Mouse (Mus musculus): ENCODE data around the gene Lct. TPM values are rescaled to one million over a fixed set of nuclear protein-coding genes. Genes with fewer than 3 reads are reported as not detected.
A peak's percentile ranks its signal among the peaks of the same experiment; 100 is the strongest.
"Not testable (repeated sequence)": the region's sequence is repeated elsewhere in the genome, so short reads cannot be mapped to it uniquely, and the experiment has no call there.

Gene Lct
- polyA plus RNA-seq, 1 experiment, result 0.21 TPM

DNA sequence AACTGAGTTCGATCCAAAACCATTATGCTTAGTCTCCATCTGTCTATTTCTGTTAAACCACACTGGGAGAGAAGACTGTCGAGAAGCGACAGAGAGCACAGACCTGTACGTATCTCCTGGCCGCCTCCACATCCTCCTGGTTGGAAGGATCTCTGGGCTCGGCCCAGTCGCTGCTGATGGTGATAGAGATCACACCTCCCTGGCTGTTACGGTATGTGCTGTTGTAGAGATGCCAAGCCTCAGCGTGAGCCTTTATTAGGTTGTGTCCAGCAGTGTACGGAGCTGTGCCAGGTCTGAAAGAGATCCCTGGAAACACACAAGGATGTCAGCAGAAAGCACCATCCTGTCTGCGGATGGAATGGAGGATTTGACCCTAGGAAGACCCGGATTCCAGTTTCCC, 34.6 kb downstream of the Lct start:
- TF ChIP-seq CTCF (IDR thresholded peaks at IDR 0.05; ENCODE audit: borderline replicate concordance, extremely low read depth, insufficient read depth, insufficient read length) (no peak), POLR2A (IDR thresholded peaks at IDR 0.05; ENCODE audit: borderline replicate concordance, extremely low read depth, insufficient read depth, insufficient read length, poor library complexity, severe bottlenecking) (no peak)

GRCm38 (mm10) chr1:128290295-128290694, 37.8 kb downstream of the Lct start:
- DNase-seq (ENCODE audit: low read depth), result peak; percentile 40

More for the DNA sequence above, 34.6 kb downstream of the Lct start:
- no peak for DNase-seq (ENCODE audit: low read depth)

DNA sequence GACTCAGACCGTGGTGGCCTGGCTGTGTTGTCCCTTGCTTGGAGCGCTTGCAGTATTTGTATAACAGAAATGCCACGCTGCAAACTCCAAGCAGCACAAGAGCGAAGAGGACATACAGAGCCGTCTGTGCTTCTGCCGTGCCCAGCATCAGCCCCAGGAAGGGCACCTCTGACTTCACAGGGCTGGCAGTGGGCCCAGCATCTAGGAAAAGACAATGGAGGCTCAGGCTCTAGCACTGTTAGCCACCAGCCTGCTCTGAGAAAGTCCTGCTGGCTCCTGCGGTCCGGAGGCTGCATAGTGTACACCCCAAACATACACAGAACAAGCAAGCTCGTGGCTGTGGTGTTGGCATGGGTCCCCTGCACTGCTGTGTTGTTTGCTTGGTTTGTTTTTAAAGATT, 43.0 kb downstream of the Lct start:
- no peak for TF ChIP-seq CTCF (IDR thresholded peaks at IDR 0.05; ENCODE audit: borderline replicate concordance, extremely low read depth, insufficient read depth, insufficient read length)
- peak; percentile 56 for DNase-seq (ENCODE audit: low read depth)

More at GRCm38 (mm10) chr1:128290295-128290694, 37.8 kb downstream of the Lct start:
- TF ChIP-seq CTCF (IDR thresholded peaks at IDR 0.05; ENCODE audit: borderline replicate concordance, extremely low read depth, insufficient read depth, insufficient read length), result no peak
- TF ChIP-seq POLR2A (IDR thresholded peaks at IDR 0.05; ENCODE audit: borderline replicate concordance, extremely low read depth, insufficient read depth, insufficient read length, poor library complexity, severe bottlenecking), result no peak

DNA sequence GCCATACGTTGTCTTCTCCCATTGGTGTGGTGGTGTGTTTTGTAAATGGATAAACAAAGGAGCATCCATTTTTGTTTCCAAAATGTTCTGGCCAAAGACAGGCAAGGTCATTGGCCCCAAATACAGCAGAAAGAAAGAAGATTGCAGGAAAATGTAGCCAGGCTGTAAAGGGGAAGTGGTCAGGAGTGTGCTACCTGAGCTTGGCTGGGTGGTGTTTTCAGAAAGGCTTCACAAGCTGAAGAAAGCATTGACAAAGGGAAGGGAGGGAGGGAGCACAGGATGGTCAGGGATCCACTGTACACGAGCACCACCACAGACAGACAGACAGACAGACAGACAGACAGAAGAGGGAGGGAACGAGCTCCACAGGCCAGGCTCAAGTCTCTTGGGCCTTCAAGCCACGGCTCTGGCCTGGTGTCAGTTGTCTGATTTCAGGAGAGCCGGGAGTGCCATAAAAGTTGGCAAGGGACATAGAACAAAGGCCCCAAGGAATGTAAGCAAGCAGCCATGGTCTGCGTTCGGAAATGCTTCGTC, 43.9 kb downstream of the Lct start:
- TF ChIP-seq CTCF (IDR thresholded peaks at IDR 0.05; ENCODE audit: borderline replicate concordance, extremely low read depth, insufficient read depth, insufficient read length) (no peak), POLR2A (IDR thresholded peaks at IDR 0.05; ENCODE audit: borderline replicate concordance, extremely low read depth, insufficient read depth, insufficient read length, poor library complexity, severe bottlenecking) (no peak)
- DNase-seq (ENCODE audit: low read depth), result no peak

DNA sequence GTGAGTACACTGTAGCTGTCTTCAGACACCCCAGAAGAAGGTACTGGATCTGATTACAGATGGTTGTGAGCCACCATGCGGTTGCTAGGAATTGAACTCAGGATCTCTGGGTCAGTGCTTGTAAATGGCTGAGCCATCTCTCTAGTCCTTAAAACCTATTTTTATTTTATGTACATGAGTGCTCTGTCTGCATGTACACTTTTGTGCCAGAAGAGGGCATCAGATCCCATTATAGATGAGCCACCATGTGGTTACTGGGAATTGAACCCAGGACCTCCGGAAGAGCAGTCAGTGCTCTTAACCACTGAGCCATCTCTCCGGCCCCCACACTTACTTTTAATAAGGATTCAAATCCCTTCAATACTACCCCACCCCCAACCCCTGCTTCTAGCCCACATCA, 45.2 kb downstream of the Lct start:
- no peak for DNase-seq (ENCODE audit: low read depth)
- no peak for TF ChIP-seq POLR2A (IDR thresholded peaks at IDR 0.05; ENCODE audit: borderline replicate concordance, extremely low read depth, insufficient read depth, insufficient read length, poor library complexity, severe bottlenecking)
- TF ChIP-seq CTCF (IDR thresholded peaks at IDR 0.05; ENCODE audit: borderline replicate concordance, extremely low read depth, insufficient read depth, insufficient read length), result no peak

DNA sequence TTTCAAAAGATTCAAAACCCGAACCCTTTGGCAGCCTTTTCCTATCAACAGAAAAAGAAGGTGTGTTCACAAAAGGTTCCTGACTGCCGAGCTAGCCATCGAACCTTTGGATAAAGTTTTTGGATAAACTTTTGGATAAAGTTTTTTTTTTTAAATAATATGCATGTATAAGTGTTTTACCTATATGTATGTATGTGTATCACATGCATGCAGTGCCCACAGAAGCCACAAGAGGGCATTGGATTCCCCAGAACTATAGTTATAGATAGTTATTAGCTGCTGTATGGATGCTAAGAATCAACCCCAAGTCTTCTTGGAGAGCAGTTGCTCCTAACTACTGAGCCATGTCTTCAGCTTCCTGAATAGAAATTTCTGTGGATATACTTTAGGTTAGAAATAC, 46.4 kb downstream of the Lct start:
- no peak for DNase-seq (ENCODE audit: low read depth)
- TF ChIP-seq CTCF (IDR thresholded peaks at IDR 0.05; ENCODE audit: borderline replicate concordance, extremely low read depth, insufficient read depth, insufficient read length) (no peak), POLR2A (IDR thresholded peaks at IDR 0.05; ENCODE audit: borderline replicate concordance, extremely low read depth, insufficient read depth, insufficient read length, poor library complexity, severe bottlenecking) (no peak)

GRCm38 (mm10) chr1:128278563-128278962, 49.6 kb downstream of the Lct start:
- DNase-seq (ENCODE audit: low read depth), result no peak
- TF ChIP-seq POLR2A (IDR thresholded peaks at IDR 0.05; ENCODE audit: borderline replicate concordance, extremely low read depth, insufficient read depth, insufficient read length, poor library complexity, severe bottlenecking) (no peak), CTCF (IDR thresholded peaks at IDR 0.05; ENCODE audit: borderline replicate concordance, extremely low read depth, insufficient read depth, insufficient read length) (no peak)

- no peak for DNase-seq (ENCODE audit: low read depth)
- TF ChIP-seq CTCF (IDR thresholded peaks at IDR 0.05; ENCODE audit: borderline replicate concordance, extremely low read depth, insufficient read depth, insufficient read length) (no peak), POLR2A (IDR thresholded peaks at IDR 0.05; ENCODE audit: borderline replicate concordance, extremely low read depth, insufficient read depth, insufficient read length, poor library complexity, severe bottlenecking) (no peak)
Measured at GRCm38 (mm10) chr1:128275908-128276307, 52.2 kb downstream of the Lct start.

- no peak for DNase-seq (ENCODE audit: low read depth)
Measured at GRCm38 (mm10) chr1:128270731-128271130, 57.4 kb downstream of the Lct start.

GRCm38 (mm10) chr1:128267061-128267460, 61.1 kb downstream of the Lct start:
- DNase-seq (ENCODE audit: low read depth), result not testable (repeated sequence)

More at GRCm38 (mm10) chr1:128270731-128271130, 57.4 kb downstream of the Lct start:
- no peak for TF ChIP-seq CTCF (IDR thresholded peaks at IDR 0.05; ENCODE audit: borderline replicate concordance, extremely low read depth, insufficient read depth, insufficient read length)
- no peak for TF ChIP-seq POLR2A (IDR thresholded peaks at IDR 0.05; ENCODE audit: borderline replicate concordance, extremely low read depth, insufficient read depth, insufficient read length, poor library complexity, severe bottlenecking)

DNA sequence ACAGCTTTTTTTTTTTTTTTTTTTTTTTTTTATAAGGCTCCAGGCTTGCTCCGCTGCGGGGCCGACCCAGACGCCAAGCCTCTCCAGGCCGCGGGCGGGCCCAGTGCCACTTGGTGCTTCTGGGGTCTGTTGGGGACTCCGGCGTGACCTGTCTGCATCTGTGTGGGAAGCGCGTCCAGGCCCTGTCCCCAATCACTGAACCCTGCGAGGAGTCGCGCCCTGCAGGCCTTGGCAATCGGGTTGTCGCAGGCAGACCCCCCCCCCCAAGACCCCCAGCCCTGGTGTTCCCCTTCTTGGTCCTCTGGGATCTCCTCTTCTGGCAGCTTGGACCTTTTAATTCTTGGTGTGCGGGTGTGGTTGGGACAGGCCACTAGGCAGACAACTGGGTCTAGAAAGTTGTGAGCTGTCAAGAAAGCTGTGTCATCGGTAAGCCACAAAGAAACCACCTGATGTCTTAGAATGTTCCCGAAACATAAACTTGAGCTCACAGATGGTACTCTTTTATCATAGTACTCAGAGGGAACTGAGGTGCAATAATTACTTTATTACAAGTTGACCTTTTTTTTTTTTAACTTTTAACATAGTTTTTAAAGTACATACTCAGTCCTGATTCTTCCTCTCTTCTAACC, 83.3 kb downstream of the Lct start:
- DNase-seq (ENCODE audit: low read depth), result no peak
- no peak for TF ChIP-seq POLR2A (IDR thresholded peaks at IDR 0.05; ENCODE audit: borderline replicate concordance, extremely low read depth, insufficient read depth, insufficient read length, poor library complexity, severe bottlenecking)
- no peak for TF ChIP-seq CTCF (IDR thresholded peaks at IDR 0.05; ENCODE audit: borderline replicate concordance, extremely low read depth, insufficient read depth, insufficient read length)

DNA sequence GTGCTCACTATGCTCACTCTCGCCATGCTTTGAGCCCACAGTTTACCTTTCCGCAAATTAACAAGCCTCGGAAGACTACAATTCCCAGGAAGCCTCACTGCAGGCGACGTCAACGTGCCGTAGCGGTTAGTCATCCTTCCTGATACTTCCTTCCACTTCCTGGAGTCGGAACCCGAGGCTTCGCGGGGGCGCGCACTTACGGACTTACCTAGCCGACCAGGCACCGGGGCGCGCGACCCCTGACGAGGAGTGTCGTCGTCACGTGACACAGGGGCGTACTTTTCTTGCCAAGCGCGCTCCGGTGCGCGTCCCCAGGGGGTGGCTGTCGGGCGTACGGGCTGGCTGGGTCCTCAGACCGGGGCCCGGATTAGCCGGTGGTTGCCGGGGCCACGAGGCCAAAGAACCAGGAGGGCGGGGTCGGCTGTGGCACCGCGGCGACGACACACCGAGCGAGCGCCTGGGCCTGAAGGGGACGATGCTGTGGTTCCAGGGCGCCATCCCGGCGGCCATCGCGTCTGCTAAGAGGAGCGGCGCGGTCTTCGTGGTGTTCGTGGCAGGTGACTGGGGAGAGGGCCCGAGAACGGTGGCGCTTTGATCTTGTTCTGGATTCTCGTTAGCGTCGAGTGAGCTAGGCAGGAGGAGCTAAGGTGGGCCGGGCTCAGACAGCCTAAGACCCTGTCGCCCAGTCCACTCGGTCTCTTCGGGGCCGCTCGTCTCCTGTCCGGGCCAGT, 84.0 kb downstream of the Lct start:
- TF ChIP-seq CTCF (IDR thresholded peaks at IDR 0.05; ENCODE audit: borderline replicate concordance, extremely low read depth, insufficient read depth, insufficient read length), result no peak
- peak; percentile 50; the same call in 1 of the 2 replicates for TF ChIP-seq POLR2A (IDR thresholded peaks at IDR 0.05; ENCODE audit: borderline replicate concordance, extremely low read depth, insufficient read depth, insufficient read length, poor library complexity, severe bottlenecking)
- peak; percentile 99 for DNase-seq (ENCODE audit: low read depth)

Data from brain, embryonic 14.5 days (tissue).